41 mouse cellular contexts compared by ENCODE assay signal in the genomic region with DNA sequence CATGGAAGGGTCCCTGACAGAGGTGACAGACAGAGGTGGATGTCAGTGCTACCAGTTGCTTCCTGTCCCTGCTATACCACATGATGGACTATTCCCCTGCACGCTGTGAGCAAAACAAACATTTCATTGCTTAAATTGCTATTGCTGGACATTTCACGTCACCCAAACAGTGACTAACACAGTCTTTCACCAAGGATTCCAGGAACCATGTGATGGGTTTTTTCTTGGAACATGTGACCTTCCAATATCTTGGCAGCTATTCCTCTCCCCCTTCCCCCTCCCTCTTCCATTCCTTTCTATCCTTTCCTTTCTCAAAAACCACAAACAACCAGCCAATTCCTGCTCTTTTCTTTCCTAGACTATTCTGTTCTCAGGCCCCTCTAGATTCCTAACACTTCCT. TPM values are rescaled to one million over a fixed set of nuclear protein-coding genes. Genes with fewer than 3 reads are reported as not detected.
DNase-seq lines count a peak whose midpoint lies in the region; ATAC-seq and TF ChIP-seq lines count a peak whose summit lies in the region.
"Had no signal": no experiment of that assay in that cellular context is flagged by ENCODE, and none has a peak within 500 bp of the region (broad histone marks: within the 10 kb centered on the region; RNA-seq: fewer than 3 reads in every experiment).

No protein-coding gene starts in this region.

- 0 out of 2 replicates have a peak, but pooled peaks cover 6% of the 10 kb centered on the region for H3K27me3 ChIP-seq in heart, postnatal 0 days (ENCODE audit: control insufficient read depth, insufficient read depth, low read length)
- no peaks in the 10 kb centered on the region; the same call in 1 of the 2 replicates for H3K27me3 ChIP-seq in hindbrain, postnatal 0 days (ENCODE audit: insufficient read depth, low read length)
- H3K27me3 ChIP-seq: forebrain, embryonic 15.5 days; liver, embryonic 13.5 days; midbrain, embryonic 12.5 days had no signal

- no peak; the same call in 1 of the 2 replicates for ATAC-seq in heart, postnatal 0 days (ENCODE audit: insufficient read depth, low read depth)
- ATAC-seq in hindbrain, postnatal 0 days, result no peak
- ATAC-seq: forebrain, embryonic 15.5 days; intestine, postnatal 0 days had no signal

- no peak overlapping the region for H3K4me2 ChIP-seq in heart, postnatal 0 days (ENCODE audit: low read depth, low read length)
- no peak overlapping the region for H3K4me2 ChIP-seq in hindbrain, postnatal 0 days (ENCODE audit: low read depth, low read length)
- H3K4me2 ChIP-seq: forebrain, embryonic 15.5 days; heart, embryonic 15.5 days; hindbrain, embryonic 13.5 days; liver, embryonic 13.5 days; midbrain, embryonic 12.5 days had no signal

- TF ChIP-seq EP300 in heart, postnatal 0 days (IDR thresholded peaks at IDR 0.05; ENCODE audit: low read depth), result no peak

- no peaks in the 10 kb centered on the region for H3K9me3 ChIP-seq in heart, postnatal 0 days (replicated peaks; ENCODE audit: control insufficient read depth, low read length)
- H3K9me3 ChIP-seq in hindbrain, postnatal 0 days (ENCODE audit: low read length), result no peaks in the 10 kb centered on the region
- H3K9me3 ChIP-seq: forebrain, embryonic 15.5 days; heart, embryonic 10.5 days; heart, embryonic 15.5 days; hindbrain, embryonic 13.5 days; liver, embryonic 13.5 days; megakaryocyte, embryonic 14.5 days; midbrain, embryonic 12.5 days had no signal

- no peak overlapping the region for H3K9ac ChIP-seq in heart, postnatal 0 days (replicated peaks; ENCODE audit: low read depth, low read length)
- H3K9ac ChIP-seq in hindbrain, postnatal 0 days (replicated peaks; ENCODE audit: low read length), result no peak overlapping the region
- H3K9ac ChIP-seq: forebrain, embryonic 15.5 days; heart, embryonic 15.5 days; hindbrain, embryonic 13.5 days; liver, embryonic 13.5 days; midbrain, embryonic 12.5 days had no signal

- DNase-seq in heart, postnatal 0 days (ENCODE audit: low spot score), result peak; percentile 6
- DNase-seq in heart, postnatal 36 days, result no peak
- DNase-seq in lung, postnatal 10 days, result peak; percentile 24
- no peak for DNase-seq in lung, postnatal 36 days
- DNase-seq in adipocyte (ENCODE audit: low spot score), result peak; percentile 79
- no peak for DNase-seq in hindbrain, postnatal 0 days (ENCODE audit: low spot score)
- no peak for DNase-seq in ovary, postnatal 14 days (ENCODE audit: low spot score)
- DNase-seq: cerebellum, adult 2 months; cerebellum, postnatal 14 days; gastrocnemius, postnatal 25 days; heart, adult 11 months; heart, postnatal 4 days; kidney, postnatal 4 days; layer of hippocampus, postnatal 36 days; left cerebral cortex, postnatal 4 days; liver, embryonic 13.5 days; lung, adult 2 months; lung, postnatal 4 days; right cerebral cortex, postnatal 4 days; thymus, adult 2 months; thymus, postnatal 36 days had no signal

- no peak overlapping the region for H3K27ac ChIP-seq in heart, postnatal 0 days (ENCODE audit: low read depth)
- no peak overlapping the region for H3K27ac ChIP-seq in hindbrain, postnatal 0 days
- H3K27ac ChIP-seq: forebrain, embryonic 15.5 days; heart, embryonic 10.5 days; heart, embryonic 15.5 days; hindbrain, embryonic 13.5 days; liver, embryonic 13.5 days; midbrain, embryonic 12.5 days had no signal

- TF ChIP-seq CTCF in heart, postnatal 0 days (IDR thresholded peaks at IDR 0.05; ENCODE audit: low read depth), result no peak
- TF ChIP-seq CTCF in hindbrain, postnatal 0 days (IDR thresholded peaks at IDR 0.05; ENCODE audit: low read depth), result no peak

- intact Hi-C loops in heart, postnatal 36 days (cut with DNase I), result no loop called here

- no peaks in the 10 kb centered on the region for H3K36me3 ChIP-seq in heart, postnatal 0 days (replicated peaks; ENCODE audit: control insufficient read depth, insufficient read depth, low read length)
- no peaks in the 10 kb centered on the region for H3K36me3 ChIP-seq in hindbrain, postnatal 0 days (ENCODE audit: insufficient read depth, low read length)
- H3K36me3 ChIP-seq: forebrain, embryonic 15.5 days; heart, embryonic 10.5 days; heart, embryonic 15.5 days; hindbrain, embryonic 13.5 days; liver, embryonic 13.5 days; midbrain, embryonic 12.5 days had no signal

- no peaks in the 10 kb centered on the region for H3K4me1 ChIP-seq in heart, postnatal 0 days (ENCODE audit: control insufficient read depth, insufficient read depth)
- no peaks in the 10 kb centered on the region for H3K4me1 ChIP-seq in hindbrain, postnatal 0 days (ENCODE audit: insufficient read depth, low read length)
- H3K4me1 ChIP-seq: forebrain, embryonic 15.5 days; heart, embryonic 10.5 days; heart, embryonic 15.5 days; liver, embryonic 13.5 days; megakaryocyte, embryonic 14.5 days had no signal

- 26% methylated on average over 2 of the region's 2 CpGs for WGBS in heart, postnatal 0 days
- 35% methylated on average over 2 of the region's 2 CpGs for WGBS in hindbrain, postnatal 0 days

- H3K4me3 ChIP-seq in heart, postnatal 0 days (ENCODE audit: low read depth, low read length), result no peak overlapping the region
- no peak overlapping the region for H3K4me3 ChIP-seq in hindbrain, postnatal 0 days (ENCODE audit: low read length)
- H3K4me3 ChIP-seq: forebrain, embryonic 15.5 days; heart, embryonic 10.5 days; heart, embryonic 15.5 days; hindbrain, embryonic 13.5 days; liver, embryonic 13.5 days; megakaryocyte, embryonic 14.5 days; midbrain, embryonic 12.5 days had no signal

RNA-seq across cellular contexts. Expression of gene Topaz1, which starts 33.3 kb away (rescaled TPM):
- total RNA-seq in heart, postnatal 0 days (2014; rRNA removed; ENCODE audit: low replicate concordance), result not detected in 2 replicates
- polyA plus RNA-seq in heart, postnatal 0 days (2015; fragmentation: Nextera tagmentation; extraction: Ambion mirVana), result not detected in 2 replicates
- not detected for total RNA-seq in heart, postnatal 36 days (2021)
- total RNA-seq in hindbrain, postnatal 0 days (2014; rRNA removed), result not detected in 2 replicates
- not detected in 2 replicates for polyA plus RNA-seq in hindbrain, postnatal 0 days (2015; fragmentation: Nextera tagmentation; extraction: Ambion mirVana)
- total RNA-seq: adrenal gland, adult 18-20 months; CH12.LX; gastrocnemius, adult 18-20 months; gastrocnemius, postnatal 25 days; heart, postnatal 4 days; layer of hippocampus, adult 8-10 months; layer of hippocampus, postnatal 36 days; left cerebral cortex, postnatal 4 days; midbrain, postnatal 0 days had no signal
- polyA plus RNA-seq: C2C12; cortical plate, adult 2 months; embryonic facial prominence, embryonic 14.5 days; forebrain, embryonic 15.5 days; frontal cortex, adult 2 months; hindbrain, embryonic 13.5 days; kidney, embryonic 14.5 days; limb, embryonic 14.5 days; liver, embryonic 13.5 days; lung, adult 2 months; midbrain, embryonic 12.5 days; midbrain, postnatal 0 days; neural tube, embryonic 14.5 days; spleen, adult 2 months; thymus, adult 2 months had no signal

Comparison
In these comparisons a context has a peak if more than half of its experiments do, and no peak if none do; other contexts are left out.
1. DNase-seq: peak in heart, postnatal 0 days (single experiment), lung, postnatal 10 days (single experiment) and adipocyte (single experiment); none in heart, postnatal 36 days (0 of 2), lung, postnatal 36 days (single experiment), hindbrain, postnatal 0 days (single experiment) and ovary, postnatal 14 days (single experiment).